Comparison of ENCODE assay signal across 7 mouse cellular contexts in genomic region chr16:43979010-43979327, GRCm38 (mm10). TPM values are rescaled to one million over a fixed set of nuclear protein-coding genes. Genes with fewer than 3 reads are reported as not detected.
DNase-seq lines count a peak whose midpoint lies in the region; ATAC-seq and TF ChIP-seq lines count a peak whose summit lies in the region.

No protein-coding gene starts in this region.

- H3K9ac ChIP-seq in lung, embryonic 16.5 days (ENCODE audit: low read length): peak overlapping the region; percentile 67

- H3K4me1 ChIP-seq in lung, embryonic 16.5 days (replicated peaks; ENCODE audit: control insufficient read depth, insufficient read depth, low read length): no peaks in the 10 kb centered on the region; the same call in 1 of the 2 replicates
- peaks cover 27% of the 10 kb centered on the region for H3K4me1 ChIP-seq in forebrain, embryonic 10.5 days
- peaks cover 9% of the 10 kb centered on the region for H3K4me1 ChIP-seq in olfactory bulb, adult 2 months (ENCODE audit: control insufficient read depth, insufficient read depth, low read length)

- H3K4me3 ChIP-seq in lung, embryonic 16.5 days (ENCODE audit: low read length): peak overlapping the region; percentile 76
- peak overlapping the region; percentile 82 for H3K4me3 ChIP-seq in forebrain, embryonic 10.5 days
- H3K4me3 ChIP-seq in olfactory bulb, adult 2 months (ENCODE audit: insufficient read depth, low read depth, low read length): peak overlapping the region; percentile 82

- peak overlapping the region; percentile 99 for H3K4me2 ChIP-seq in lung, embryonic 16.5 days (ENCODE audit: low read depth, low read length)

- no peaks in the 10 kb centered on the region for H3K9me3 ChIP-seq in lung, embryonic 16.5 days (ENCODE audit: control insufficient read depth, low read length)
- H3K9me3 ChIP-seq in forebrain, embryonic 10.5 days: no peaks in the 10 kb centered on the region

- H3K27ac ChIP-seq in lung, embryonic 16.5 days (ENCODE audit: low read length): no peak overlapping the region
- H3K27ac ChIP-seq in forebrain, embryonic 10.5 days: peak overlapping the region; percentile 71; the same call in 1 of the 2 replicates
- H3K27ac ChIP-seq in olfactory bulb, adult 2 months (ENCODE audit: insufficient read depth, low read depth, low read length): no peak overlapping the region

- peaks cover 6% of the 10 kb centered on the region for H3K27me3 ChIP-seq in lung, embryonic 16.5 days (ENCODE audit: control insufficient read depth, insufficient read depth, low read depth, low read length)
- H3K27me3 ChIP-seq in forebrain, embryonic 10.5 days (ENCODE audit: poor library complexity, severe bottlenecking): peaks cover 51% of the 10 kb centered on the region

- no peak for DNase-seq in lung, postnatal 36 days
- no peak for DNase-seq in forebrain, embryonic 10.5 days (ENCODE audit: extremely low spot score, low spot score)
- peak; percentile 4 for DNase-seq in large intestine, adult 2 months (ENCODE audit: low read depth, low spot score)
- no peak for DNase-seq in cerebellum, postnatal 36 days
- no peak for DNase-seq in layer of hippocampus, postnatal 36 days

- no peak for TF ChIP-seq CTCF in olfactory bulb, adult 2 months (IDR thresholded peaks at IDR 0.05; ENCODE audit: insufficient read depth, low read depth, low read length)

- H3K36me3 ChIP-seq in lung, embryonic 16.5 days (ENCODE audit: control insufficient read depth, insufficient read depth, low read length): no peaks in the 10 kb centered on the region
- no peaks in the 10 kb centered on the region for H3K36me3 ChIP-seq in forebrain, embryonic 10.5 days (replicated peaks)

- no peak for TF ChIP-seq POLR2A in olfactory bulb, adult 2 months (IDR thresholded peaks at IDR 0.05; ENCODE audit: insufficient read depth, low read depth, low read length)

- WGBS in lung, embryonic 16.5 days: 14% methylated on average over 7 of the region's 7 CpGs
- 19% methylated on average over 7 of the region's 7 CpGs for WGBS in forebrain, embryonic 10.5 days
- WGBS in large intestine, adult 2 months: 29% methylated on average over 7 of the region's 7 CpGs
- WGBS in olfactory bulb, adult 2 months: 32% methylated on average over 7 of the region's 7 CpGs

- no peak for ATAC-seq in lung, embryonic 16.5 days (ENCODE audit: low read depth)

RNA-seq across cellular contexts. Expression of gene Zdhhc23, which starts 0.6 kb away (rescaled TPM):
- polyA plus RNA-seq in lung, embryonic 16.5 days (2015; fragmentation: Nextera tagmentation; extraction: Ambion mirVana): 1.6 and 1.8 TPM in 2 replicates
- polyA plus RNA-seq in forebrain, embryonic 10.5 days (2016; fragmentation: Nextera tagmentation; extraction: Ambion mirVana): 0.66 TPM in 2 replicates
- polyA plus RNA-seq in large intestine, adult 2 months (2012; rRNA removed): 3.0 and 5.5 TPM in 2 replicates
- not detected in 2 replicates for polyA plus RNA-seq in olfactory bulb, adult 2 months (2012; ENCODE audit: insufficient read depth, insufficient read length, low replicate concordance, missing spikeins)
- total RNA-seq in layer of hippocampus, postnatal 36 days (2021): 10 to 100 TPM; 47.1 to 47.3 TPM

RNA-seq across cellular contexts. Expression of gene Qtrt2, which starts 52.4 kb away (rescaled TPM):
- polyA plus RNA-seq in lung, embryonic 16.5 days (2015; fragmentation: Nextera tagmentation; extraction: Ambion mirVana): 21.1 and 24.8 TPM in 2 replicates
- 33.9 and 38.1 TPM in 2 replicates for polyA plus RNA-seq in forebrain, embryonic 10.5 days (2016; fragmentation: Nextera tagmentation; extraction: Ambion mirVana)
- 9.7 and 11.9 TPM in 2 replicates for polyA plus RNA-seq in large intestine, adult 2 months (2012; rRNA removed)
- not detected in 2 replicates for polyA plus RNA-seq in olfactory bulb, adult 2 months (2012; ENCODE audit: insufficient read depth, insufficient read length, low replicate concordance, missing spikeins)
- total RNA-seq in layer of hippocampus, postnatal 36 days (2021): 10 to 100 TPM; 36.2 to 38.3 TPM
